Mouse (Mus musculus) hindbrain, embryonic 14.5 days (tissue): ENCODE measurements around the gene BC049352. TPM values are rescaled to one million over a fixed set of nuclear protein-coding genes. Genes with fewer than 3 reads are reported as not detected.

Experiments
- ATAC-seq: fragments of 200-750 bp; cut with Nextera tagmentation; 2 replicates; pipeline ENCODE4 v1.8.0; 2017; ENCODE audit warnings: moderate number of reproducible peaks, mild to moderate bottlenecking, moderate TSS enrichment, moderate library complexity; ENCODE audit not compliant: low FRiP score
- DNase-seq: peaks from one replicate; pipeline ENCODE4 v3.0.0-alpha.2; 2015; ENCODE audit warnings: low spot score
- H3K27ac ChIP-seq: fragments of 300-500 bp; sonication (generic); 2 replicates; pipeline ENCODE4 v1.5.1; 2014; ENCODE audit warnings: mild to moderate bottlenecking, moderate library complexity
- H3K27me3 ChIP-seq: fragments of 300-500 bp; sonication (generic); 2 replicates; pipeline ENCODE4 v1.6.1; 2014; ENCODE audit warnings: mild to moderate bottlenecking, low read length, mixed read lengths; ENCODE audit not compliant: control insufficient read depth, insufficient read depth
- H3K36me3 ChIP-seq: fragments of 300-500 bp; sonication (generic); replicated peaks from 2 replicates; pipeline ENCODE4 v1.6.1; 2014; ENCODE audit not compliant: control insufficient read depth, insufficient read depth
- H3K4me1 ChIP-seq: fragments of 300-500 bp; sonication (generic); replicated peaks from 2 replicates; pipeline ENCODE4 v1.6.1; 2014; ENCODE audit warnings: antibody characterized with exemption, low read length, mixed read lengths; ENCODE audit not compliant: control insufficient read depth, insufficient read depth
- H3K4me2 ChIP-seq: fragments of 300-500 bp; sonication (generic); replicated peaks from 2 replicates; pipeline ENCODE4 v1.6.1; 2014; ENCODE audit warnings: mild to moderate bottlenecking, moderate library complexity
- H3K4me3 ChIP-seq: fragments of 300-500 bp; sonication (generic); replicated peaks from 2 replicates; pipeline ENCODE4 v1.5.1; 2014; ENCODE audit warnings: mild to moderate bottlenecking, low read length
- H3K9ac ChIP-seq: fragments of 300-500 bp; sonication (generic); 2 replicates; pipeline ENCODE4 v1.6.1; 2014
- H3K9me3 ChIP-seq: fragments of 300-500 bp; sonication (generic); 2 replicates; pipeline ENCODE4 v1.6.1; 2016; ENCODE audit warnings: low read length; ENCODE audit not compliant: control insufficient read depth
- WGBS: fragments of 180-500 bp; shearing (Covaris S2); extraction: QIAGEN DNeasy Blood & Tissue Kit; methylation state at CpG from one replicate; pipeline ENCODE4 v1.1.7; 2014; 5-methylcytosine and 5-hydroxymethylcytosine counted together
- polyA plus RNA-seq: library from polyadenylated mRNA; unstranded; fragments of >200 nt; fragmentation: Nextera tagmentation; extraction: Ambion mirVana; gene quantifications from 2 replicates; pipeline ENCODE4 v1.2.1, GENCODE M21; 2014

BC049352 gene
- polyA plus RNA-seq, 1 experiment from 2014 or later: not detected

DNA sequence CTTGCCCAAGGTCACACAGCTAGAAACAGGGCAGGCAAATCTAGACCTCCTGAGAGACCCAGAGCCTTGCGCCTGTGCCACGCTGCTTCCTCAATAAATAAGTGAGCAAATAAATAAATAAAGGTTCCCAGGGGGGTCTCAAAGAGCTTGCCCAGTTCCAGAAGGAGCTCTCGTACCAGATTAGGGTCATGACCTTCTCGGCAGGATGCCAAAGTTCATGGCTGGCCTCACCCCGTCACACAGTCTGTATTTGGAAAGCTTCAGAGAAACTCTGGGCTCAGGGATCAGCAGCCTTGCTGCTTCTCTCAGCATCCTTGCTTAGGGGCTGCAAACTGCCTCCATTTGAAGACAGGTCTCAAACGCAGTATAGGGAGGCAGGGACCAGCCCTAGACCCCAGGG lies 72.2 kb downstream of the BC049352 start:
- no peaks in the 10 kb centered on the region for H3K4me1 ChIP-seq
- H3K36me3 ChIP-seq: no peaks in the 10 kb centered on the region
- ATAC-seq (no peak), DNase-seq (no peak)
- WGBS: 54% methylated on average over 6 of the region's 6 CpGs
- no peak overlapping the region for H3K9ac ChIP-seq
- H3K27ac ChIP-seq: no peak overlapping the region
- no peak overlapping the region for H3K4me2 ChIP-seq
- H3K9me3 ChIP-seq: no peaks in the 10 kb centered on the region
- H3K27me3 ChIP-seq: no peaks in the 10 kb centered on the region
- H3K4me3 ChIP-seq: no peak overlapping the region

DNA sequence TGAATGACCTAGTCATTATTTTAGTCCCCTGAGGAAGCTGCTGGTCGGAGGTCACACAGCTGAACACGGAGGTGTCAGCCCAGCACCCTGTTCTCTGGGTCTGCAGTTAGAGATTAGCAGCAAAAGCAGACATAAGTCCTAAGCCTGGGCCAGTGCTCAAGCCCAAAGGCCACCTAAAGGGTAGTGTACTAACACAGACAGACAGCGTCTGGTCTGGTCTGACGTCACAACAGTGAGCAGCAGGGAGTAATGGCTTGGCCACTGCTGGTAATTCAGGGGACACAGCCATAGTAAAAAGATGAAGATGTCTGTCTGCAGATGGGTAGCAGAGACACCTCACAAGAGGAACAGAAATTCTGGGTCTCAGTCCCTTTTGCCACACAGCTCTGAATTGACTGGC lies 72.8 kb downstream of the BC049352 start:
- no peaks in the 10 kb centered on the region for H3K27me3 ChIP-seq
- no peaks in the 10 kb centered on the region for H3K9me3 ChIP-seq
- DNase-seq (no peak), ATAC-seq (no peak)
- no peak overlapping the region for H3K27ac ChIP-seq
- H3K9ac ChIP-seq: no peak overlapping the region
- no peaks in the 10 kb centered on the region for H3K4me1 ChIP-seq
- no peak overlapping the region for H3K4me2 ChIP-seq
- no peaks in the 10 kb centered on the region for H3K36me3 ChIP-seq
- H3K4me3 ChIP-seq: no peak overlapping the region
- WGBS: 57% methylated on average over 4 of the region's 4 CpGs

- H3K9ac ChIP-seq: no peak overlapping the region
- H3K36me3 ChIP-seq: no peaks in the 10 kb centered on the region
- DNase-seq (no peak), ATAC-seq (no peak)
- WGBS: 92% methylated on average over 4 of the region's 4 CpGs
- no peaks in the 10 kb centered on the region for H3K27me3 ChIP-seq
- H3K4me2 ChIP-seq: no peak overlapping the region
- H3K4me3 ChIP-seq: no peak overlapping the region
- H3K27ac ChIP-seq: no peak overlapping the region
- no peaks in the 10 kb centered on the region for H3K9me3 ChIP-seq
- H3K4me1 ChIP-seq: no peaks in the 10 kb centered on the region
Measured at GRCm38 (mm10) chr9:45255431-45255830, 73.6 kb downstream of the BC049352 start.

DNA sequence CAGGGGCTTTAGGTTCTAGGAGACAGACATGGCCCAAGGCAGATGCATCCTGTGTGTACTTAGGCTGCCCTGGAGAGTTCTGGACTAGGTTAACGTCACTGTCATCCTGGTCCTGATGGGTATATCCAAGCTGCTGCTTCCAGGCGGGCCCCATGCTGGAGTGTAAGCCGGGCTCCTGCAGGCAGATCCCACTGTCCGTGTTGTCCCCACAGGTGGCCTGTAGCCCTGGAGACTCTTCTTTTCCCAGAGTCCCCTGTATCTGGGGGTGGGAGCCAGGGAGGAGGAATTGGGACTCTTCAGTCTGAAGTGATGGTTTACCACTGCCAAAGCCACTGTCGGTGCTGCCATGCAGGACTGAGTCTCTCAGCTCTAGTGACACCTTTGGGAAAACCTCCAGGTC lies 74.2 kb downstream of the BC049352 start:
- Histone ChIP-seq H3K36me3 (no peaks in the 10 kb centered on the region), H3K9ac (no peak overlapping the region), H3K4me1 (no peaks in the 10 kb centered on the region), H3K27me3 (no peaks in the 10 kb centered on the region), H3K9me3 (no peaks in the 10 kb centered on the region), H3K4me2 (no peak overlapping the region), H3K4me3 (no peak overlapping the region), H3K27ac (no peak overlapping the region)
- 84% methylated on average over 5 of the region's 5 CpGs for WGBS
- DNase-seq: no peak
- ATAC-seq: no peak

DNA sequence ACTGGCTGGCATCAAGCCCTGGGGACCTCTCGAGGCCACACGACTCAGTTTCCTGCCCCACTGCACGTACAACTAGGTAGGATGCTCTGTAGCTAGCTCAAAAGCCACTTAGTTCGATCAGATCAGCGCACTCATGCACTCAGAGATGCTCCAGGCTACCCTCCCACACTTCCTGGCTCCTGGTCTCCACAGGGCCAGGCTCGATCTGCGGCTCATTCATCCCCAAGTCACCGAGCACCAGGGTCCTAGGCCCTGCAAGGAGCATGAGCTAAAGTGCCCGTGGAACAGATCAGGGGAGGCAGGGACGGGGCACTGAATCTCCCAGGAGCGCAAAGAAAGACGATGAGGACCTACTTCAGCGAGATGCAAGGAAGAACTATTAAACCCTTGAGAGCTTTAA lies 77.3 kb downstream of the BC049352 start:
- H3K4me1 ChIP-seq: no peaks in the 10 kb centered on the region
- no peak overlapping the region for H3K27ac ChIP-seq
- no peaks in the 10 kb centered on the region for H3K9me3 ChIP-seq
- H3K36me3 ChIP-seq: no peaks in the 10 kb centered on the region
- DNase-seq (no peak), ATAC-seq (no peak)
- H3K9ac ChIP-seq: no peak overlapping the region
- no peak overlapping the region for H3K4me2 ChIP-seq
- WGBS: 91% methylated on average over 13 of the region's 13 CpGs
- H3K4me3 ChIP-seq: no peak overlapping the region
- H3K27me3 ChIP-seq: no peaks in the 10 kb centered on the region

DNA sequence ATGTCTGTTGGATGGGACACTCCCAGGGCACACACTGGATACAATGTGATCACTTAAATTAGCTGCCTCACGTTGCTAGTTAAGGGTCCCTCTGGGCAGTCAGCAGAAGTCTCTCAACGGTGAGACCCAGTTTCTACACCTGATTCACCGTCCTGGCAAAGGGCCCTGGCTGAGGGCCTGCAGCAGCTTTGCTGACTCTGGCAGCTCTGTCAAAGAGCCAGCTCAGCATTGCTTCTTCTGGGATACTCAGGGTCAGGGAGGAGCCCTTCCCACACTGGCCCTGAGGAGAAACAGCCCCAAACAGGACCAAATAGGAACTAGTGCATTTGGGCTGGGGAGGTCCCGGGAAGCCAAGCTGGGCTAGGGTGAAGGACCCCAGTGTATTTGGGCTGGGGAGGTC lies 79.7 kb downstream of the BC049352 start:
- no peaks in the 10 kb centered on the region for H3K4me1 ChIP-seq
- no peak overlapping the region for H3K27ac ChIP-seq
- DNase-seq: peak; percentile 34
- H3K9ac ChIP-seq: no peak overlapping the region
- 60% methylated on average over 4 of the region's 4 CpGs for WGBS
- no peaks in the 10 kb centered on the region for H3K27me3 ChIP-seq
- H3K4me3 ChIP-seq: no peak overlapping the region
- H3K4me2 ChIP-seq: no peak overlapping the region
- no peaks in the 10 kb centered on the region for H3K9me3 ChIP-seq
- H3K36me3 ChIP-seq: no peaks in the 10 kb centered on the region
- no peak for ATAC-seq

GRCm38 (mm10) chr9:45261872-45262271 lies 80.1 kb downstream of the BC049352 start:
- no peak overlapping the region for H3K4me3 ChIP-seq
- no peaks in the 10 kb centered on the region for H3K36me3 ChIP-seq
- no peak overlapping the region for H3K9ac ChIP-seq
- no peak overlapping the region for H3K27ac ChIP-seq
- DNase-seq: no peak
- no peak for ATAC-seq
- H3K4me2 ChIP-seq: no peak overlapping the region
- H3K27me3 ChIP-seq: no peaks in the 10 kb centered on the region
- WGBS: 60% methylated on average over 5 of the region's 5 CpGs
- H3K9me3 ChIP-seq: no peaks in the 10 kb centered on the region
- H3K4me1 ChIP-seq: no peaks in the 10 kb centered on the region

GRCm38 (mm10) chr9:45267099-45267498 lies 85.3 kb downstream of the BC049352 start:
- Histone ChIP-seq H3K4me1 (no peaks in the 10 kb centered on the region), H3K4me3 (no peak overlapping the region), H3K4me2 (no peak overlapping the region), H3K27ac (no peak overlapping the region), H3K36me3 (no peaks in the 10 kb centered on the region), H3K9ac (no peak overlapping the region), H3K9me3 (no peaks in the 10 kb centered on the region), H3K27me3 (peaks cover 14% of the 10 kb centered on the region)
- no peak for DNase-seq
- WGBS: 80% methylated on average over 4 of the region's 4 CpGs
- no peak for ATAC-seq

DNA sequence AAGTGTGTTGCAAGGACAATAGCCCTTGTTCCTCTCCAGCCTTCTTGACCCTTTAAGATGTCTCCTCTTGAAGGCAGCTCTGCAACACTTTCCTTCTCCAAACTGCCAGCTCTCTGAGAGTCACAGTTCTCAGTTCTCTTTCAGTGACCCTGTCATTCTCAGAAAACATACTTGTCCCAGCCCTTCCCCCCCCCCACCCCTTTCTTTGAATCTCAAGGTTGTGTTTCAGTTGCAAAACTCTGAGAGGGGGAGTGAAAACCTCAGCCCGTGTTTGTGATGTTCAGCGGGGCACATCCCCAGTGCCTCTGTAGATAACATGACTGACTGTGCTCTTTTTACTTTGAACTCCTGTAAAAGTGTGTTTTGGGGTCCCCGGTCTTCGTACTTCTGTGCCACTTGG lies 86.3 kb downstream of the BC049352 start:
- no peaks in the 10 kb centered on the region for H3K36me3 ChIP-seq
- DNase-seq (no peak), ATAC-seq (no peak)
- no peak overlapping the region for H3K4me3 ChIP-seq
- H3K4me1 ChIP-seq: no peaks in the 10 kb centered on the region
- H3K27ac ChIP-seq: no peak overlapping the region
- no peak overlapping the region for H3K9ac ChIP-seq
- H3K27me3 ChIP-seq: peaks cover 14% of the 10 kb centered on the region
- WGBS: 67% methylated on average over 4 of the region's 4 CpGs
- H3K4me2 ChIP-seq: 0 out of 2 replicates have a peak overlapping the region, but pooled peaks have one; percentile 76
- H3K9me3 ChIP-seq: no peaks in the 10 kb centered on the region

DNA sequence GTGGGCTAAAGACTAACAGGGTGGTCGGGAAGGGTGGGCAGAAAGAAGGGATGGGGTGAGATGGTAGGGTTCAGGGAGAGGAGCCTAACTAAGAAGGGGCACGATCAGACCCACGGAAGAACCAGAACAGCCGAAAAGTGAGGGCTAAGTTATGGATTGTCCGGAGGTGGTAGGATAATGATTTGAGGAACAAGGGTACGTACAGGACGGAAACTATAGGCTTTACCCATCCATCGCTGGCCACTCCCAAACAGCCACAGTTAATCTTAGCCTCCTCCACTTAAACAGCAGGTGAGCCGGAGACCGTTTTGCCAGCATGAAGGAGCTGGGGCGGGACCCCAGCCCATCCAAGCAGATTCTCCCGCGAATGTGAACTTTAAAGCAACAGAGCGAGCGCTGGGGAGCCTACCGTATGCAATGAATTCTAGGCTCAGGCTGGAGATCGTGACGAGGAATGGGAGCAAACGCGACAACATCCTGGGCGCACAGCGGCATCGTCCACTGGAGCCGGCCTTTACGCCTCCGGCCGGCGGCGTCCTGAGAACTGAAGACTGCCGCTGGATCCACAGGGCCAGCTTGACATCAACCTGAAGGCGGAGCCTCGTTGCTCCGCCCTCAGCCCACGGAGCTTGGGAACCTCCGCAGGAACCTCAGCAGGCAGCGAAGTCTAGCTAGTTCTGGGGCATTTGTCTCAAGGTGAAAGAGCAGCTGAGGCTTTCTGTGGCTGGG lies 87.0 kb downstream of the BC049352 start, which contains the start of gene Il10ra:
TSS of gene Il10ra (minus strand) at position 553 of the 729 bp plus-strand sequence.
- DNase-seq (peak; percentile 54), ATAC-seq (no peak)
- no peak within 1 kb of the TSS for H3K27ac ChIP-seq
- 10% methylated on average over 36 of the region's 36 CpGs for WGBS
- H3K9ac ChIP-seq: peak within 1 kb of the TSS; percentile 38; the same call in 1 of the 2 replicates
- peak within 1 kb of the TSS; percentile 32 for H3K4me3 ChIP-seq
- no peaks in the 10 kb centered on the region for H3K9me3 ChIP-seq
- H3K27me3 ChIP-seq: peaks cover 14% of the 10 kb centered on the region
- peak within 1 kb of the TSS; percentile 76 for H3K4me2 ChIP-seq
- no peaks in the 10 kb centered on the region for H3K4me1 ChIP-seq
- no peaks in the 10 kb centered on the region for H3K36me3 ChIP-seq
